Mouse (Mus musculus): Measurements from ENCODE around the gene Kl. TPM values are rescaled to one million over a fixed set of nuclear protein-coding genes. Genes with fewer than 3 reads are reported as not detected.

Kl gene
- polyA plus RNA-seq, 1 experiment, result 0.62 TPM

DNA sequence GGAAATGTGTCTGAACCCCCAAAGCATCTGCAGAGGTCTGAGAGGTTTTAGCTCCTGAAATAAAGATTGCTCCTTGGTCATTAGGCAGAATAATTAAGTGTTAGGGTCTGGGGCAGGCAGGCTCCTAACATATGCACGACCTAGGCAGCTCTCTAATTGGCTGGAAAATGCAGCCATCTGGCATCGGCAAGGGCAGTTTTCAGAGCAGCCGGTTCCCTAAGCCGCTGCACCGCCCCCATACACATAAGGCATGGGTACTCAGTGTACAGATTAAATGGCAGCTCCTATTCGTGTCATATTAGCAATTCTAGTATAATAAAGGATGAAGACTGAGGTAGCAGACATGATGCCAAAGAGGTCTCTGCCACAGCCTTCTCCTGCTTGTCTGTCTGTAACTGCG, 74.8 kb downstream of the Kl start:
- Histone ChIP-seq H3K27ac (ENCODE audit: control insufficient read depth, insufficient read depth, low read depth, low read length) (no peak overlapping the region), H3K27me3 (ENCODE audit: control insufficient read depth, insufficient read depth, low read length) (no peaks in the 10 kb centered on the region), H3K36me3 (ENCODE audit: control insufficient read depth, insufficient read depth, low read length) (no peaks in the 10 kb centered on the region), H3K4me3 (ENCODE audit: control insufficient read depth, low read depth, low read length) (no peak overlapping the region), H3K4me1 (ENCODE audit: control insufficient read depth, insufficient read depth, low read length) (peaks cover 6% of the 10 kb centered on the region)
- TF ChIP-seq POLR2A (IDR thresholded peaks at IDR 0.05; ENCODE audit: control insufficient read depth, low read depth, low read length) (no peak), CTCF (IDR thresholded peaks at IDR 0.05; ENCODE audit: control insufficient read depth, insufficient read depth, insufficient replicate concordance, low read depth, low read length) (no peak)

DNA sequence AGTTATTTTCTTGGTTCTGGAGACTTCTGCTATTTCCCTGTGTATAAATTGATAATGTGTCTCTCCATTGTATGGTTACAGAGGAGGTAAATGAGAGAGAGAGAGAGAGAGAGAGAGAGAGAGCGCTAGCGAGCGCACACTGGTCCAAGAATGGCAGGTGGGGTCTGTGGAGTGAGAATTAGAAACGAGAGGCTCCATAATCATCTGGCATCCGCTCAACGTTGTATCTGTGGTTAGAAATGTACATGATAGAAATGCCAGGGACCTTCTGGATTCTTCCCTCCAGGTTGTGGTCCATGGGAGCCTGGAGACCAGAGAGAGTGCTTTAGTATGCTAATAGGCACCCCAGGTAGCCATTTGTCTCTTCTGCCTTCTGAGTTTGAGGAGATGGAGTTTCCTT, 76.5 kb downstream of the Kl start:
- Histone ChIP-seq H3K36me3 (ENCODE audit: control insufficient read depth, insufficient read depth, low read length) (no peaks in the 10 kb centered on the region), H3K4me1 (ENCODE audit: control insufficient read depth, insufficient read depth, low read length) (peaks cover 7% of the 10 kb centered on the region), H3K4me3 (ENCODE audit: control insufficient read depth, low read depth, low read length) (no peak overlapping the region), H3K27ac (ENCODE audit: control insufficient read depth, insufficient read depth, low read depth, low read length) (no peak overlapping the region), H3K27me3 (ENCODE audit: control insufficient read depth, insufficient read depth, low read length) (no peaks in the 10 kb centered on the region)
- TF ChIP-seq CTCF (IDR thresholded peaks at IDR 0.05; ENCODE audit: control insufficient read depth, insufficient read depth, insufficient replicate concordance, low read depth, low read length) (no peak), POLR2A (IDR thresholded peaks at IDR 0.05; ENCODE audit: control insufficient read depth, low read depth, low read length) (no peak)

- Histone ChIP-seq H3K27me3 (ENCODE audit: control insufficient read depth, insufficient read depth, low read length) (no peaks in the 10 kb centered on the region), H3K36me3 (ENCODE audit: control insufficient read depth, insufficient read depth, low read length) (no peaks in the 10 kb centered on the region), H3K27ac (ENCODE audit: control insufficient read depth, insufficient read depth, low read depth, low read length) (no peak overlapping the region), H3K4me3 (ENCODE audit: control insufficient read depth, low read depth, low read length) (no peak overlapping the region), H3K4me1 (ENCODE audit: control insufficient read depth, insufficient read depth, low read length) (peaks cover 7% of the 10 kb centered on the region)
- no peak for TF ChIP-seq CTCF (IDR thresholded peaks at IDR 0.05; ENCODE audit: control insufficient read depth, insufficient read depth, insufficient replicate concordance, low read depth, low read length)
- no peak for TF ChIP-seq POLR2A (IDR thresholded peaks at IDR 0.05; ENCODE audit: control insufficient read depth, low read depth, low read length)
These were observed 82.5 kb downstream of the Kl start for GRCm38 (mm10) chr5:151034715-151035512.

- H3K36me3 ChIP-seq (ENCODE audit: control insufficient read depth, insufficient read depth, low read length), result no peaks in the 10 kb centered on the region
- H3K27me3 ChIP-seq (ENCODE audit: control insufficient read depth, insufficient read depth, low read length), result no peaks in the 10 kb centered on the region
- H3K4me1 ChIP-seq (ENCODE audit: control insufficient read depth, insufficient read depth, low read length), result 0 out of 2 replicates have a peak, but pooled peaks cover under 1% of the 10 kb centered on the region
- TF ChIP-seq CTCF (IDR thresholded peaks at IDR 0.05; ENCODE audit: control insufficient read depth, insufficient read depth, insufficient replicate concordance, low read depth, low read length) (no peak), POLR2A (IDR thresholded peaks at IDR 0.05; ENCODE audit: control insufficient read depth, low read depth, low read length) (no peak)
- no peak overlapping the region for H3K27ac ChIP-seq (ENCODE audit: control insufficient read depth, insufficient read depth, low read depth, low read length)
- H3K4me3 ChIP-seq (ENCODE audit: control insufficient read depth, low read depth, low read length), result no peak overlapping the region
These were observed 85.5 kb downstream of the Kl start for GRCm38 (mm10) chr5:151037871-151038270.

DNA sequence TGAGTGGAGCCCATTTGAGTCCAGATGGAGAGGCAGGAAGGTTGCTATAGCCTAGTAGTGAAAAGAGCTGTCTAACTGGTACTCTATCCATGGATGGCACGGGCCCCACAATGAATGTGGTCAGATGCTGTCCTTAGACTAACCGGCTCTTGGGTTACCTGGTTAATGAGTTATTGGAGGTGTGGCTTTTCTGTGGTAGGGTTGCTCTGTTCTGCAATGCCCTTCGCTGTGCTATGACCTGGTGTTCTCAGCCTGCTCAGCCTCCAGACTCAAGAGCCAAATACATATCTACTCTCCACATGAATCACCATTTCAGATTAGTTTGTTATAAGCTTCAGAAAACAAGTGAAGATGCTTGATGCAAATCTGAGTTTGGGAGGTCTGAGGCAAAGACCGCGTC, 90.5 kb downstream of the Kl start:
- Histone ChIP-seq H3K27ac (ENCODE audit: control insufficient read depth, insufficient read depth, low read depth, low read length) (no peak overlapping the region), H3K36me3 (ENCODE audit: control insufficient read depth, insufficient read depth, low read length) (no peaks in the 10 kb centered on the region), H3K4me3 (ENCODE audit: control insufficient read depth, low read depth, low read length) (no peak overlapping the region), H3K4me1 (ENCODE audit: control insufficient read depth, insufficient read depth, low read length) (no peaks in the 10 kb centered on the region), H3K27me3 (ENCODE audit: control insufficient read depth, insufficient read depth, low read length) (no peaks in the 10 kb centered on the region)
- TF ChIP-seq CTCF (IDR thresholded peaks at IDR 0.05; ENCODE audit: control insufficient read depth, insufficient read depth, insufficient replicate concordance, low read depth, low read length), result no peak
- no peak for TF ChIP-seq POLR2A (IDR thresholded peaks at IDR 0.05; ENCODE audit: control insufficient read depth, low read depth, low read length)
